Mouse (Mus musculus) embryonic facial prominence, embryonic 12.5 days (tissue): Measurements from ENCODE around the gene Smagp. TPM values are rescaled to one million over a fixed set of nuclear protein-coding genes. Genes with fewer than 3 reads are reported as not detected.

ENCODE experiments used
- ATAC-seq: fragments of 200-750 bp; cut with Nextera tagmentation; 2 replicates; pipeline ENCODE4 v1.8.0; 2017; ENCODE audit not compliant: insufficient number of reproducible peaks, insufficient read depth, low FRiP score, low TSS enrichment
- H3K27ac ChIP-seq: fragments of 300-500 bp; sonication (generic); 2 replicates; pipeline ENCODE4 v1.5.1; 2016; ENCODE audit warnings: mild to moderate bottlenecking
- H3K27me3 ChIP-seq: fragments of 300-500 bp; sonication (generic); 2 replicates; pipeline ENCODE4 v1.6.1; 2016; ENCODE audit warnings: mild to moderate bottlenecking, moderate library complexity
- H3K36me3 ChIP-seq: fragments of 300-500 bp; sonication (generic); 2 replicates; pipeline ENCODE4 v1.6.1; 2016; ENCODE audit warnings: mild to moderate bottlenecking
- H3K4me1 ChIP-seq: fragments of 300-500 bp; sonication (generic); 2 replicates; pipeline ENCODE4 v1.6.1; 2016
- H3K4me2 ChIP-seq: fragments of 300-500 bp; sonication (generic); replicated peaks from 2 replicates; pipeline ENCODE4 v1.6.1; 2016; ENCODE audit warnings: mild to moderate bottlenecking, moderate library complexity
- H3K4me3 ChIP-seq: fragments of 300-500 bp; sonication (generic); 2 replicates; pipeline ENCODE4 v1.5.1; 2016; ENCODE audit warnings: mild to moderate bottlenecking
- H3K9ac ChIP-seq: fragments of 300-500 bp; sonication (generic); 2 replicates; pipeline ENCODE4 v1.6.1; 2016; ENCODE audit warnings: mild to moderate bottlenecking, moderate library complexity
- H3K9me3 ChIP-seq: fragments of 300-500 bp; sonication (generic); 2 replicates; pipeline ENCODE4 v1.6.1; 2016; ENCODE audit warnings: mild to moderate bottlenecking, moderate library complexity
- WGBS: fragments of 180-500 bp; shearing (Covaris S2); methylation state at CpG from one replicate; pipeline ENCODE4 v1.1.7; 2016; 5-methylcytosine and 5-hydroxymethylcytosine counted together
- polyA plus RNA-seq: library from polyadenylated mRNA; unstranded; fragments of >200 nt; fragmentation: Nextera tagmentation; extraction: Ambion mirVana; gene quantifications from 2 replicates; pipeline ENCODE4 v1.2.1, GENCODE M21; 2016

The Smagp gene
- polyA plus RNA-seq, 1 experiment from 2014 or later: 7.2 TPM

GRCm38 (mm10) chr15:100635851-100636645 lies 692 bp downstream of the Smagp start:
- H3K27me3 ChIP-seq: peaks cover 55% of the 10 kb centered on the region
- ATAC-seq: no peak
- no peaks in the 10 kb centered on the region for H3K9me3 ChIP-seq
- WGBS: 3% methylated on average over 38 of the region's 38 CpGs
- H3K9ac ChIP-seq: peak overlapping the region; percentile 30; the same call in 1 of the 2 replicates
- H3K27ac ChIP-seq: no peak overlapping the region
- H3K4me1 ChIP-seq: peaks cover 15% of the 10 kb centered on the region; the same call in 1 of the 2 replicates
- no peaks in the 10 kb centered on the region for H3K36me3 ChIP-seq
- peak overlapping the region; percentile 81 for H3K4me2 ChIP-seq
- peak overlapping the region; percentile 46 for H3K4me3 ChIP-seq

- WGBS: 7% methylated on average over 9 of the region's 9 CpGs
- H3K27me3 ChIP-seq: peaks cover 55% of the 10 kb centered on the region
- no peak overlapping the region for H3K4me2 ChIP-seq
- peaks cover 15% of the 10 kb centered on the region; the same call in 1 of the 2 replicates for H3K4me1 ChIP-seq
- H3K4me3 ChIP-seq: no peak overlapping the region
- H3K27ac ChIP-seq: no peak overlapping the region
- no peak overlapping the region for H3K9ac ChIP-seq
- no peaks in the 10 kb centered on the region for H3K36me3 ChIP-seq
- no peak for ATAC-seq
- H3K9me3 ChIP-seq: no peaks in the 10 kb centered on the region
Measured at GRCm38 (mm10) chr15:100635239-100635638, 1.5 kb downstream of the Smagp start.

- no peak overlapping the region for H3K4me3 ChIP-seq
- peaks cover 15% of the 10 kb centered on the region; the same call in 1 of the 2 replicates for H3K4me1 ChIP-seq
- no peaks in the 10 kb centered on the region for H3K36me3 ChIP-seq
- H3K9ac ChIP-seq: no peak overlapping the region
- no peaks in the 10 kb centered on the region for H3K9me3 ChIP-seq
- H3K4me2 ChIP-seq: no peak overlapping the region
- H3K27ac ChIP-seq: no peak overlapping the region
- peaks cover 50% of the 10 kb centered on the region for H3K27me3 ChIP-seq
- WGBS: 78% methylated on average over 10 of the region's 10 CpGs
- no peak for ATAC-seq
Measured at GRCm38 (mm10) chr15:100633341-100633740, 3.4 kb downstream of the Smagp start.

GRCm38 (mm10) chr15:100632323-100632722 lies 4.4 kb downstream of the Smagp start:
- Histone ChIP-seq H3K9me3 (no peaks in the 10 kb centered on the region), H3K9ac (no peak overlapping the region), H3K4me2 (no peak overlapping the region), H3K27ac (no peak overlapping the region), H3K4me1 (peaks cover 14% of the 10 kb centered on the region), H3K4me3 (no peak overlapping the region), H3K27me3 (peaks cover 39% of the 10 kb centered on the region), H3K36me3 (no peaks in the 10 kb centered on the region)
- WGBS: 94% methylated on average over 5 of the region's 5 CpGs
- no peak for ATAC-seq

GRCm38 (mm10) chr15:100631454-100632170 lies 5.1 kb downstream of the Smagp start:
- no peaks in the 10 kb centered on the region for H3K36me3 ChIP-seq
- H3K4me3 ChIP-seq: no peak overlapping the region
- peaks cover 32% of the 10 kb centered on the region for H3K27me3 ChIP-seq
- no peak overlapping the region for H3K27ac ChIP-seq
- no peak overlapping the region for H3K9ac ChIP-seq
- no peak overlapping the region for H3K4me2 ChIP-seq
- no peaks in the 10 kb centered on the region for H3K9me3 ChIP-seq
- peaks cover 7% of the 10 kb centered on the region for H3K4me1 ChIP-seq
- no peak for ATAC-seq
- WGBS: 83% methylated on average over 12 of the region's 12 CpGs

GRCm38 (mm10) chr15:100630126-100630525 lies 6.6 kb downstream of the Smagp start:
- WGBS: 66% methylated on average over 3 of the region's 3 CpGs
- no peak for ATAC-seq
- H3K4me1 ChIP-seq: no peaks in the 10 kb centered on the region; the same call in 1 of the 2 replicates
- H3K36me3 ChIP-seq: no peaks in the 10 kb centered on the region
- no peak overlapping the region for H3K27ac ChIP-seq
- peaks cover 17% of the 10 kb centered on the region for H3K27me3 ChIP-seq
- no peak overlapping the region for H3K9ac ChIP-seq
- no peaks in the 10 kb centered on the region for H3K9me3 ChIP-seq
- no peak overlapping the region for H3K4me2 ChIP-seq
- H3K4me3 ChIP-seq: no peak overlapping the region

GRCm38 (mm10) chr15:100628797-100629196 lies 7.9 kb downstream of the Smagp start:
- H3K36me3 ChIP-seq: no peaks in the 10 kb centered on the region
- no peak for ATAC-seq
- 27% methylated on average over 7 of the region's 7 CpGs for WGBS
- no peak overlapping the region for H3K4me2 ChIP-seq
- H3K27me3 ChIP-seq: 0 out of 2 replicates have a peak, but pooled peaks cover 7% of the 10 kb centered on the region
- no peaks in the 10 kb centered on the region for H3K9me3 ChIP-seq
- no peak overlapping the region for H3K4me3 ChIP-seq
- H3K27ac ChIP-seq: no peak overlapping the region
- H3K9ac ChIP-seq: no peak overlapping the region
- no peaks in the 10 kb centered on the region; the same call in 1 of the 2 replicates for H3K4me1 ChIP-seq

- Histone ChIP-seq H3K4me1 (no peaks in the 10 kb centered on the region; the same call in 1 of the 2 replicates), H3K4me3 (no peak overlapping the region), H3K9ac (no peak overlapping the region), H3K9me3 (no peaks in the 10 kb centered on the region), H3K27ac (0 out of 2 replicates have a peak overlapping the region, but pooled peaks have one; percentile 38), H3K4me2 (no peak overlapping the region), H3K36me3 (no peaks in the 10 kb centered on the region), H3K27me3 (0 out of 2 replicates have a peak, but pooled peaks cover 1% of the 10 kb centered on the region)
- 3% methylated on average over 11 of the region's 11 CpGs for WGBS
- ATAC-seq: no peak
Measured at GRCm38 (mm10) chr15:100627774-100628370, 8.9 kb downstream of the Smagp start.

- H3K4me1 ChIP-seq: no peaks in the 10 kb centered on the region; the same call in 1 of the 2 replicates
- ATAC-seq: no peak
- H3K27me3 ChIP-seq: no peaks in the 10 kb centered on the region
- no peak overlapping the region for H3K27ac ChIP-seq
- no peak overlapping the region for H3K4me3 ChIP-seq
- WGBS: 19% methylated on average over 10 of the region's 10 CpGs
- no peaks in the 10 kb centered on the region for H3K36me3 ChIP-seq
- H3K4me2 ChIP-seq: no peak overlapping the region
- no peaks in the 10 kb centered on the region for H3K9me3 ChIP-seq
- no peak overlapping the region for H3K9ac ChIP-seq
Measured at GRCm38 (mm10) chr15:100627287-100627686, 9.5 kb downstream of the Smagp start.

GRCm38 (mm10) chr15:100624435-100624834 lies 12.3 kb downstream of the Smagp start:
- Histone ChIP-seq H3K4me1 (no peaks in the 10 kb centered on the region; the same call in 1 of the 2 replicates), H3K27me3 (no peaks in the 10 kb centered on the region), H3K36me3 (peaks cover 11% of the 10 kb centered on the region), H3K9me3 (no peaks in the 10 kb centered on the region), H3K4me2 (no peak overlapping the region), H3K9ac (no peak overlapping the region), H3K27ac (no peak overlapping the region), H3K4me3 (no peak overlapping the region)
- no peak for ATAC-seq
- 90% methylated on average over 3 of the region's 3 CpGs for WGBS

GRCm38 (mm10) chr15:100623754-100624153 lies 13.0 kb downstream of the Smagp start:
- no peak for ATAC-seq
- H3K36me3 ChIP-seq: peaks cover 18% of the 10 kb centered on the region
- H3K27me3 ChIP-seq: no peaks in the 10 kb centered on the region
- no peak overlapping the region for H3K27ac ChIP-seq
- H3K4me2 ChIP-seq: no peak overlapping the region
- 86% methylated on average over 9 of the region's 9 CpGs for WGBS
- H3K4me3 ChIP-seq: no peak overlapping the region
- no peak overlapping the region for H3K9ac ChIP-seq
- no peaks in the 10 kb centered on the region for H3K9me3 ChIP-seq
- no peaks in the 10 kb centered on the region; the same call in 1 of the 2 replicates for H3K4me1 ChIP-seq
